Mouse (Mus musculus) cerebellum, adult 9-10 months (tissue): Measurements from ENCODE around the gene Max.

ENCODE experiments used
- DNase-seq: peaks from one replicate; pipeline ENCODE4 v3.0.0; 2022

The Max gene

GRCm38 (mm10) chr12:76918855-76919254, 43.1 kb downstream of the Max start:
- no peak for DNase-seq

DNA sequence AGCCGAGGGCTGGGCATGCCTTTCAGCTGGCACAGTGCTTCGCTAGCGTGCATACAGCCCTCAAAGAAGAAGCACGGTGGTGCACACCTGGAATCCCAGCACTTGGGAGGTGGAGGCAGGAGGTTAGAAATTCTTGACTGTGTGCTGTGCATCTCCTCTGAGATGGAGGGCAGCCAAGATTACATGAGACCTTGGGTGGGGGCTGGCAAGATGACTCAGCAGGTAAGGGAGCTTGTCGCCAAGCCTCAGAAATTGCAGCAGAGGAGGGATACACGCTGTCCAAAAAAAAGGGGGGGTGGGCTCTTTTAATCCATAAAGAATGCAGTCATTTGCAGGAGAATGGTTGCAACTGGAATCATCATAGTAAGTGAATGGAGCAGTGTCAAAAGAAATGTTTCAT, 43.9 kb downstream of the Max start:
- DNase-seq, result no peak

GRCm38 (mm10) chr12:76916163-76916562, 45.8 kb downstream of the Max start:
- DNase-seq, result no peak

DNA sequence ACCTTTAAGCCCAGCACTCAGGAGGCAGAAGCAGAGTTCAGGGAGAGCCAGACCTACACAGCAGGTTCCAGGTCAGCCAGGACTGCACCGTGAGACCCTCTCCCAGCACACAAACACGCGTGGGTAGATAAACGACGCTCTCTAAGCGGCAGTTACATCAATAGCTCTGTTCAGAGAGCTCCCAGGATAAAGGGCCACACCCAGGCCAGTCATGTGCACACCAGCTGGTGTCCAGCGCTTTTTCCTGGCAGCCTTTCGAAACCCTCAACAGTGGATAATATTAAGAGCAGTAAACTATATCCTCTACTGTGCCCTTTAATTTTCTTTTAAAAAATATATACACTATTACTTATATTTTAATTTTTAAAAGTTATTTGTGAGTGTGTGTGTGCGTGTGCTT, 49.8 kb downstream of the Max start:
- no peak for DNase-seq

- DNase-seq, result peak; percentile 95
Measured at GRCm38 (mm10) chr12:76911171-76911726, 50.8 kb downstream of the Max start.

GRCm38 (mm10) chr12:76910258-76910940, 51.6 kb downstream of the Max start:
- peak; percentile 86 for DNase-seq

DNA sequence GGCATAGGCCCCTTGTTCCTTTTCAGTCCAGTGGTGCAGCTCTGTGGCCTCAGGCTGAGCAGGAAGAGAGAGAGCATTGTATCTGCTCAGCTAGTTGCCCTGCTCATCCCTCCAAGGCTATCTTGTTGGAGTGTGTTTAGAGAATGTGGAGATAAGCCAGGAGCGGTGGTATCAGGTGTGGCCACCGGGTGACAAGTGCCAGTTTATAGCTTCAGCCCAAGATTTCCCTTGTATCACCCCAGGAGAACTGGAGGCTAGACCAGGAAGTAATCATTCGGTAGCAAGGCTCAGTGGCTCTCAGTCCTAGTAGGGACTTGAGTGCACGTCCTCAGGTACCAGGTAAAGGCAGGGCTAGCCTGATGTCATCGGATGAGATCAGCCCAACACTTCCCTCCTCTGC, 52.8 kb downstream of the Max start:
- no peak for DNase-seq

- no peak for DNase-seq
Measured at GRCm38 (mm10) chr12:76906278-76906677, 55.7 kb downstream of the Max start.

DNA sequence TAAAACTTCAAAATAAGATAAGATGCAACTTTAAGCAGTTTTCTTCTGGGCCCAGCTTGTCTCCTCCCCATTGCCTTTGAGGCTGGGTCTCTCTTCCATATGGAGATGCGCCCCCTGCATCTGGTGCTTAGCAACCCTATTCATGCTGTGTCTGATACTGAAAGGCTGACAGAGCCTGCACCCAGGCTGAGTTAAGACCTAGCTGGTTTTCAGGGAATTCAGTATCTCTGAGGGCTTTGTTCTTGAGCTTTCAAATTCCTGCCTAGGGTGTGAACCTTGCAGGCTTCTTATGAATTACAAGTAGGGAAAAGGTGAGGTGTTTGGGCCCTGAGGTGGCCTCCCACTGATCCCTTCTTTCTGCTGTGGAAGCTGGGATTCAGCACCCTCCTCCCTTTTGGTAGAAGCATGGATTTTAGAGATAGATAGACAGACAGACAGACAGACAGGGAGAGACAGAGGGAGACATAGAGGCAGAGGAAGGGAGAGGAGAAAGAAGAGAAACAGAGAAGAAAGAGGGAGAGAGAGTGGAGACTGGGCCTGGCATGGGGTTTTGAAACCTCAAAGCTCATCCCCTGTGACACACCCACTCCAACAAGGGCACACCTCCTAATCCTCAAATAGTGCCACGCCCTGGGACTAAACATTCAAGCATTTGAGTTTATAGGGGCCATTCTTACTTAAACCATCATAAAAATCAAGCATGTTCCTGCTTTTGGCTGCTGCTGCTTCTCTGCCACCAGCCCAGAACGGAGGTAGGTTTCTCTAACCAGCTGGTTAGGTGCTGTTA, 60.3 kb downstream of the Max start:
- no peak for DNase-seq

- DNase-seq, result no peak
Measured at GRCm38 (mm10) chr12:76899261-76899975, 62.6 kb downstream of the Max start.

GRCm38 (mm10) chr12:76898141-76898540, 63.9 kb downstream of the Max start:
- peak; percentile 78 for DNase-seq

DNA sequence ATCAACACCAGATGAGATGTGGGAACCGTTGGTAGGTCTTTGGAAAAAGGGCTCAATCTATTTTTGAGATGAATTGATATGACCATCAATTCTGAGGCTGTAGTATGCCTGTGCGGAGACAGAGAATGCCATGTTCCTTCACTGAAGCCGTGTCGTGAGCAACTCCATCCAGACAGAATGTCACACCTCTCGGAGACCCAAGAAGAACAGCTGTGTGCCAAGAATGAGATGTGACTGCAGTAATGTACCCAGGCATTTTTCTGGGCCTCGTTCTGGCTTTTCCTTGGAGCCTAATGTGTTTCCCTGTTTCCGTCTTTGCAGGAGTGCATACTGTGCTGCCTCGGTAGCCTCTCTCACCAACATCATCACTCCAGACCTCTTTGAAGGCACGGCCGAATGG, 65.0 kb downstream of the Max start:
- DNase-seq, result no peak

GRCm38 (mm10) chr12:76896566-76896965, 65.4 kb downstream of the Max start:
- DNase-seq, result no peak

DNA sequence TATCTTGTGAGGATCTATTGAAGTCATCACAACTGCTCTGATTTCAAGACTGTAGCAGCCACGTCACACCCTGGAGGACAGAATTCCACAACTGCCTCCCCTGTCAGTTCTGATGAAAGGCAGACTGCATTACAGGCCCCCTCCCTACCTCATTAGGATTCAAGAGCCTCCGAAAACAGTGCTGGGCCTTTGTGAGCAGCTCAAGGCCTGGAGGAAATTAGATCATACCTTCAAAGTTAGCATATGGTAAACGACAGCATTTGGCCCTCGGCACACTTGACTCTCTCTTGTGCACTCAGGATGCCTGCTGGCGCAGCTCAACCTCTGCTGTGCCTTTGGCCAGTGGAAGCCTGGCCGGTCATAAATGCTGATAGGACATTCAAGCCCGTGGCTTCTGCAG, 66.2 kb downstream of the Max start:
- peak; percentile 89 for DNase-seq

- DNase-seq, result no peak
Measured at GRCm38 (mm10) chr12:76894792-76895559, 67.0 kb downstream of the Max start.

DNA sequence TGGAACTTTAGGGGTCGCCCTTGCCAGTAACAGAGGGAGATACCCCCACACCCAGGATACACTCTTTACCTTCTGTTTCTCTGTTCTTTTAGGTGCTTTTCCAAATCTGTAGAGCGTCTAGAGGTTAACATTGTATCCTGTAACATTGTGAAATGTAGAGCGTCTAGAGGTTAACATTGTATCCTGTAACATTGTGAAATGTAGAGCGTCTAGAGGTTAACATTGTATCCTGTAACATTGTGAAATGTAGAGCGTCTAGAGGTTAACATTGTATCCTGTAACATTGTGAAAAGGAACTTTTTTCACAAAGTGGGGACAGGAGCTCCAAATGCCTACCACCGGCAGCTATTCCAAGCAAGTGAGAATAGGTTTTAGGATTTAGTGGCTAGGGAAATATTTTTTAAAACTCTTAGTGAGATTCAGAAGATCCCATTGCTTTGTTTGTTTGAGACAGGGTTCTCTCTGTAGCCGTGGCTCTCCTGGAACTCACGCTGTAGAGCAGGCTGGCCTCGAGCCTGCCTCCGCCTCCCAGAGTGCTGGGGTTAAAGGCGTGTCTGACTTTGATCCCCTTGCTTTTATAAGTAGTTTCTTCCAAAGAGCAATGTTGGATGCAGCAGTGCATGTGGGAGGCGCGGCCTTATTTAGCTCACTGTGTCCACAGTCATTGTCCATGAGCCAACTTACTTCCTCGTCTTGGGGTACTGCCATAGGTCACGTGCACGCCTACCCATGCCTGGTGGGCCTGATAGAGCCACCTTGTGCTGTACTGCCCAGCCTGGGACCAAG, 68.9 kb downstream of the Max start:
- DNase-seq, result no peak

DNA sequence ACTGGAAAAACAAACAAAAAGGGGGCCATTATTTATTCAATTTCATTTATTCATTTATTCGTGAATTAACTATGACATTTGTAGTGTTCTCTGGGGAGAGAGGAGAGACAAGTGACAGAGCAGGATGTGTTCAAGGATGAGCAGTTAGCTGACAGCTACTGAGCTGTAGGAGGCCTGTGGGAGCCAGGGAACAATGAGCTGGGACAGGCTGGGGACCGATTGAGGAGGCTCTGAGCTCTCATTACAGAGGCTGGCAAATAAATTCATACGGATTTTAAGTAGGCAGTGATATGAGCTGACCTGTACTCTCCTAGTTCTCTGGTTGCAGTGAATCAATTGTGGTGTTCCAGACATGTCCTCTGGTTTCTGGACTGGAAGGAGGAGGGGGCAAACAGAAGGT, 70.8 kb downstream of the Max start:
- DNase-seq, result no peak

- no peak for DNase-seq
Measured at GRCm38 (mm10) chr12:76889404-76890184, 72.4 kb downstream of the Max start.

DNA sequence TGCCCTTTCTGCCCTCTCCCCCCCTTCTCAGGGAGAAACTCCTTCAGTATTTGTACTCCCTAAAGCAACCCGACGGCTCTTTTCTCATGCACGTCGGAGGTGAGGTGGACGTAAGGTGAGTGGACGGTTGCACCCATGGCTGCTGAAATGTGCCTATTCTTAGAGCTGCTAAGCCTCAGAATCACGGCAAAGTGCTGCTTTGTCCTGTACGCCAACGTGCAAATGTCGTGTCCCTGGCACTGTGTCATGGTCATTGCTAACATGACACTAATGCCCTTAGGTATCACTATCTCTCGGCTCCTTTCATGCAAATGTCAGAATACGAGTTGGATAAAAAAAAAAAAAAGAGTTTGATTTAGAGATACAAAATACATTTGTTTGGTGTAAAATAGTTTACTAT, 74.1 kb downstream of the Max start:
- no peak for DNase-seq
